Mouse (Mus musculus): ENCODE results near the gene Ackr4. TPM values are rescaled to one million over a fixed set of nuclear protein-coding genes. Genes with fewer than 3 reads are reported as not detected.

The Ackr4 gene
- polyA plus RNA-seq, 1 experiment = 0.14 TPM

DNA sequence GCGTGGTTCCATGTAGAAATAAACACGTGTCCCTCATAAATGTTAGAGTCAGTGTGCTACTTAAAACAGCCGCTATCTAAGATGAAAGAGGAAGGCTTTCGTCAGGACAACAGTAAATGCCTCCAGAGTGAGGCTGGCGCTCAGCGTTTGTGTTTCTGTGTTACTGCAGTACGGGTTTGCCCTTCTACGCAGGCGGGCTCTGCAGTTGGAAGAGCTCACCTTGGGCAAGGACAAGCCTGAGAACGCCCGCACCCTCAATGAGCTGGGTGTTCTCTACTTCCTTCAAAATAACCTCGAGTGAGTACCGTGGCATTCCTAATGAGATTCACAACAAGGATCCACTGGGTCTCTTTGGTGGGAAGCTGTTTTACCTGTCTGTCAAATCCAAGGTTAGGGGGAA, 88.5 kb downstream of the Ackr4 start:
- no peak overlapping the region for H3ac ChIP-seq (ENCODE audit: control insufficient read depth, insufficient read length, low read depth)
- no peaks in the 10 kb centered on the region for H3K79me3 ChIP-seq (ENCODE audit: low read depth)
- H3K4me3 ChIP-seq (ENCODE audit: insufficient read depth, poor library complexity, severe bottlenecking) = no peak overlapping the region
- no peaks in the 10 kb centered on the region for H3K27me3 ChIP-seq (ENCODE audit: control insufficient read depth, insufficient read depth, insufficient read length)
- TF ChIP-seq MAX (IDR thresholded peaks at IDR 0.05) = no peak
- TF ChIP-seq MYOD1 (IDR thresholded peaks at IDR 0.05; ENCODE audit: control insufficient read depth, insufficient read length, low read depth) = no peak
- TF ChIP-seq CEBPB (IDR thresholded peaks at IDR 0.05; ENCODE audit: low read depth) = no peak
- TF ChIP-seq FOSL1 (IDR thresholded peaks at IDR 0.05; ENCODE audit: insufficient read depth, low read length, poor library complexity, severe bottlenecking) = no peak
- no peak for TF ChIP-seq CTCF (IDR thresholded peaks at IDR 0.05; ENCODE audit: control insufficient read depth, insufficient read depth, insufficient read length)
- no peaks in the 10 kb centered on the region for H3K36me3 ChIP-seq (ENCODE audit: control insufficient read depth, insufficient read depth)
- no peaks in the 10 kb centered on the region for H3K79me2 ChIP-seq (ENCODE audit: control insufficient read depth, insufficient read depth)

DNA sequence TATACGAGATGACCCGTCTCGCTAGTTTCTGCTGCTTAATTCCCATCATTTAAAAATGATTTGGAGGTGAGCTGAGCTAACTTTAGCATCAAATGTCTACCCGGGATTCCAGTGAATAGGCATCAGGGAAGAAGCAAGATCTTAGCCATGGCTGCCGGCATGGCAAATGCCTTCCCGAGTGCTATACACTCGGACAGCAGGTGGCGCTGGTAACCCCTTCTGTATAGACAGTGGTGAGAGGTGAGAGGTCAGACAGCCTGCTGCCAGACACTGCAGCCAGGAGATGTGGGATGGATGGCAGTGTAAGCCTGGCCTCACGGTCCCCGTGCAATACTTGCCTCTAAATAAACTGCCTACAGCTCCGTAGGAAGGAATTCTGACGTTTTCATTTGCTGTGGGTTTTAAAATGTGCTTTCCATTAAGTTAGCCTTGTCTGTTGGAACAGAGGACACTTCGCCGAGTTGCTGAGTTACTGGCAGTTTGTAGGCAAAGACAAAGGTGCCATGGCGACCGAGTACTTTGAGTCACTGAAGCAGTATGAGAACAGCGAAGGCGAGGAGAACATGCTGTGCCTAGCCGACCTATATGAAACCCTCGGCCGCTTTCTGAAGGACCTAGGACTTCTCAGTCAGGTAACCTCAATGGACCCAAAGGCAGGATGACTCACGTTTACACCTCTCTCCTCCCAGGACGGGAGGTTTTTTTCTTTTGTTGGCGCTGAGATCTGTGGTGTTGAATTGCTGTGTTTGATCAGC, 91.3 kb downstream of the Ackr4 start:
- H3K27me3 ChIP-seq (ENCODE audit: control insufficient read depth, insufficient read depth, insufficient read length) = no peaks in the 10 kb centered on the region
- TF ChIP-seq CTCF (IDR thresholded peaks at IDR 0.05; ENCODE audit: control insufficient read depth, insufficient read depth, insufficient read length) (peak; percentile 68), USF1 (IDR thresholded peaks at IDR 0.05; ENCODE audit: low read depth) (no peak), MAX (IDR thresholded peaks at IDR 0.05) (no peak)
- H3K79me2 ChIP-seq (ENCODE audit: control insufficient read depth, insufficient read depth) = no peaks in the 10 kb centered on the region
- H3K4me3 ChIP-seq (ENCODE audit: insufficient read depth, poor library complexity, severe bottlenecking) = no peak overlapping the region
- no peaks in the 10 kb centered on the region for H3K36me3 ChIP-seq (ENCODE audit: control insufficient read depth, insufficient read depth)
- H3K79me3 ChIP-seq (ENCODE audit: low read depth) = no peaks in the 10 kb centered on the region
- no peak overlapping the region for H3ac ChIP-seq (ENCODE audit: control insufficient read depth, insufficient read length, low read depth)

DNA sequence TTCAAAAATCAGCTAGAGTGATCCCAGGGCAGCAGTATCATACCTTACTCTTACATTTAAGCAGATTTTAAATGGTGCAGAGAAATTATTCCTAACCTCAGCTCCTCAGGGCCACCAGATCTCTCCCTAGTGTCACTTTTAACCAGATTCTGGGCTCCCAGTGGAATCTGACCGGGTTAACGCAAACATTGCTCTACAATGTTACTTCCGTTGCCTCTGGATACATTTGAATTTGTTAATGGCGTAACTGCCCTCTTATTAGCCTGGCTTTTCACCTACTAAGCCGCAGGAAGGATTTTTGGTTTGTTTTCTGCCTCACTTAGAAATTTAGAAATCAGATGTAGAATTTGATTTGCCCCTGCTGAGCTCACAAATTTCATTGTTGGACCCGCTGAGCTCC, 92.0 kb downstream of the Ackr4 start:
- Histone ChIP-seq H3K79me2 (ENCODE audit: control insufficient read depth, insufficient read depth) (no peaks in the 10 kb centered on the region), H3K79me3 (ENCODE audit: low read depth) (no peaks in the 10 kb centered on the region), H3K36me3 (ENCODE audit: control insufficient read depth, insufficient read depth) (no peaks in the 10 kb centered on the region), H3ac (ENCODE audit: control insufficient read depth, insufficient read length, low read depth) (no peak overlapping the region), H3K4me3 (ENCODE audit: insufficient read depth, poor library complexity, severe bottlenecking) (no peak overlapping the region), H3K27me3 (ENCODE audit: control insufficient read depth, insufficient read depth, insufficient read length) (no peaks in the 10 kb centered on the region)
- TF ChIP-seq MYOD1 (IDR thresholded peaks at IDR 0.05; ENCODE audit: control insufficient read depth, insufficient read length, low read depth) (no peak), FOSL1 (IDR thresholded peaks at IDR 0.05; ENCODE audit: insufficient read depth, low read length, poor library complexity, severe bottlenecking) (no peak), MAX (IDR thresholded peaks at IDR 0.05) (no peak), USF1 (IDR thresholded peaks at IDR 0.05; ENCODE audit: low read depth) (no peak), CTCF (IDR thresholded peaks at IDR 0.05; ENCODE audit: control insufficient read depth, insufficient read depth, insufficient read length) (no peak)

GRCm38 (mm10) chr9:104034231-104034630, 92.5 kb downstream of the Ackr4 start:
- Histone ChIP-seq H3K4me3 (ENCODE audit: insufficient read depth, poor library complexity, severe bottlenecking) (no peak overlapping the region), H3K79me3 (ENCODE audit: low read depth) (no peaks in the 10 kb centered on the region), H3K36me3 (ENCODE audit: control insufficient read depth, insufficient read depth) (no peaks in the 10 kb centered on the region), H3K79me2 (ENCODE audit: control insufficient read depth, insufficient read depth) (no peaks in the 10 kb centered on the region), H3K27me3 (ENCODE audit: control insufficient read depth, insufficient read depth, insufficient read length) (no peaks in the 10 kb centered on the region), H3ac (ENCODE audit: control insufficient read depth, insufficient read length, low read depth) (no peak overlapping the region)
- no peak for TF ChIP-seq USF1 (IDR thresholded peaks at IDR 0.05; ENCODE audit: low read depth)
- no peak for TF ChIP-seq MAX (IDR thresholded peaks at IDR 0.05)
- no peak for TF ChIP-seq MYOD1 (IDR thresholded peaks at IDR 0.05; ENCODE audit: control insufficient read depth, insufficient read length, low read depth)
- no peak for TF ChIP-seq CTCF (IDR thresholded peaks at IDR 0.05; ENCODE audit: control insufficient read depth, insufficient read depth, insufficient read length)
- TF ChIP-seq MYOG (IDR thresholded peaks at IDR 0.05; ENCODE audit: control insufficient read depth, extremely low read depth, insufficient read length) = no peak
- TF ChIP-seq FOSL1 (IDR thresholded peaks at IDR 0.05; ENCODE audit: insufficient read depth, low read length, poor library complexity, severe bottlenecking) = no peak
- TF ChIP-seq CEBPB (IDR thresholded peaks at IDR 0.05; ENCODE audit: low read depth) = no peak

Other genes with a start within 250 kb of the Ackr4 start
- gene Nphp3, start 124.4 kb downstream of the Ackr4 start, polyA plus RNA-seq (2012; fragmentation: generic; extraction: Trizol) = 1.2 TPM
- gene Gm28305, start 86.3 kb downstream of the Ackr4 start, polyA plus RNA-seq (2012; fragmentation: generic; extraction: Trizol) = not detected
- gene Uba5, start 63.8 kb downstream of the Ackr4 start, polyA plus RNA-seq (2012; fragmentation: generic; extraction: Trizol) = 18.0 TPM
- 3.0 TPM for gene Acad11, start 63.6 kb downstream of the Ackr4 start, polyA plus RNA-seq (2012; fragmentation: generic; extraction: Trizol)
- 13.5 TPM for gene Dnajc13, start 136.0 kb upstream of the Ackr4 start, polyA plus RNA-seq (2012; fragmentation: generic; extraction: Trizol)
- 0.04 TPM for gene Acpp, start 210.8 kb upstream of the Ackr4 start, polyA plus RNA-seq (2012; fragmentation: generic; extraction: Trizol)